Comparison of ENCODE assay signal across 7 mouse cellular contexts in the genomic region with DNA sequence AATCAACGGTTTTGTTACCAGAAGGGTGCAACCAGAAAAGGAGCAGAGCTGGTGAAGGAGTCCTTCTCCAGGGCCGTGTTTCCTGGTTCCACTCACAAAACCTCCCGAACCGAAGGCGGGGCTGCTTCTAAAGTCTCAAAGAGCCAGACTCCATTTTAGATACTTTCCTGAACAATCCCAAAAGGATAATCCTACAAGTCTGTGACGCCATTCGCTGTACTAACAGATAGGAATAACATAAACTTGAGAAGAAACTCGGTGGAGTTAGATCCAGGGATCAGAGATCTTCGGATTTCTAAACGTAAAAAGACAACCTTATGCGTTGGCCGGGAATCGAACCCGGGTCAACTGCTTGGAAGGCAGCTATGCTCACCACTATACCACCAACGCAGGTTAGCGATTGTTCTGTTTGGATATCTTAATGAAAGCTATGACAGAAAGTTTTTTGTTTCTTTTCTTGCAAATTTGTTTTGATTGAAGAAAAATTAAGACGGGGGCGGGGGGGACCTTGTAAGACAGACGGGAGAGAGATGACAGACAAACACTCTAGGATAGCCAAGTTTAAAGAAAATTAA. TPM values are rescaled to one million over a fixed set of nuclear protein-coding genes. Genes with fewer than 3 reads are reported as not detected.
DNase-seq lines count a peak whose midpoint lies in the region; ATAC-seq and TF ChIP-seq lines count a peak whose summit lies in the region.

No protein-coding gene starts in this region.

- no peaks in the 10 kb centered on the region for H3K27me3 ChIP-seq in embryonic facial prominence, embryonic 12.5 days
- H3K27me3 ChIP-seq in kidney, adult 2 months (replicated peaks; ENCODE audit: control insufficient read depth, insufficient read depth, low read length), result no peaks in the 10 kb centered on the region
- no peaks in the 10 kb centered on the region for H3K27me3 ChIP-seq in limb, embryonic 12.5 days
- no peaks in the 10 kb centered on the region for H3K27me3 ChIP-seq in midbrain, embryonic 14.5 days (ENCODE audit: control insufficient read depth, insufficient read depth, low read length)

- no peak for TF ChIP-seq CTCF in kidney, adult 2 months (conservative IDR thresholded peaks at IDR 0.05; ENCODE audit: insufficient read depth, insufficient read length, low read depth, low read length)

- no peaks in the 10 kb centered on the region for H3K36me3 ChIP-seq in embryonic facial prominence, embryonic 12.5 days
- no peaks in the 10 kb centered on the region for H3K36me3 ChIP-seq in kidney, adult 2 months (ENCODE audit: control insufficient read depth, insufficient read depth, low read length)
- no peaks in the 10 kb centered on the region for H3K36me3 ChIP-seq in limb, embryonic 12.5 days
- no peaks in the 10 kb centered on the region for H3K36me3 ChIP-seq in midbrain, embryonic 14.5 days (ENCODE audit: control insufficient read depth, insufficient read depth, low read length)

- H3K4me1 ChIP-seq in embryonic facial prominence, embryonic 12.5 days, result no peaks in the 10 kb centered on the region
- H3K4me1 ChIP-seq in kidney, adult 2 months (ENCODE audit: control insufficient read depth, insufficient read depth, low read length), result peaks cover 5% of the 10 kb centered on the region; the same call in 1 of the 2 replicates
- H3K4me1 ChIP-seq in limb, embryonic 12.5 days (replicated peaks), result no peaks in the 10 kb centered on the region
- no peaks in the 10 kb centered on the region for H3K4me1 ChIP-seq in midbrain, embryonic 14.5 days (ENCODE audit: control insufficient read depth, insufficient read depth, low read length)

- H3K9ac ChIP-seq in embryonic facial prominence, embryonic 12.5 days, result peak overlapping the region; percentile 61
- H3K9ac ChIP-seq in limb, embryonic 12.5 days (replicated peaks), result peak overlapping the region; percentile 68
- peak overlapping the region; percentile 66 for H3K9ac ChIP-seq in midbrain, embryonic 14.5 days (replicated peaks; ENCODE audit: low read length)

- peak overlapping the region; percentile 63 for H3K4me2 ChIP-seq in embryonic facial prominence, embryonic 12.5 days (replicated peaks)
- H3K4me2 ChIP-seq in limb, embryonic 12.5 days, result peak overlapping the region; percentile 92
- H3K4me2 ChIP-seq in midbrain, embryonic 14.5 days (ENCODE audit: low read length), result peak overlapping the region; percentile 98

- peak overlapping the region; percentile 64 for H3K4me3 ChIP-seq in embryonic facial prominence, embryonic 12.5 days
- peak overlapping the region; percentile 69 for H3K4me3 ChIP-seq in kidney, adult 2 months (ENCODE audit: insufficient read depth, low read depth, low read length)
- peak overlapping the region; percentile 63 for H3K4me3 ChIP-seq in limb, embryonic 12.5 days (replicated peaks)
- H3K4me3 ChIP-seq in midbrain, embryonic 14.5 days (replicated peaks; ENCODE audit: low read depth, low read length), result peak overlapping the region; percentile 64

- no peaks in the 10 kb centered on the region for H3K9me3 ChIP-seq in embryonic facial prominence, embryonic 12.5 days
- no peaks in the 10 kb centered on the region for H3K9me3 ChIP-seq in limb, embryonic 12.5 days
- H3K9me3 ChIP-seq in midbrain, embryonic 14.5 days (ENCODE audit: control insufficient read depth, low read length), result no peaks in the 10 kb centered on the region

- no peak for TF ChIP-seq POLR2A in kidney, adult 2 months (IDR thresholded peaks at IDR 0.05; ENCODE audit: low read depth, low read length)

- peak overlapping the region; percentile 86 for H3K27ac ChIP-seq in embryonic facial prominence, embryonic 12.5 days
- H3K27ac ChIP-seq in kidney, adult 2 months (ENCODE audit: insufficient read depth, low read depth, low read length), result peak overlapping the region; percentile 86
- peak overlapping the region; percentile 89 for H3K27ac ChIP-seq in limb, embryonic 12.5 days
- peak overlapping the region; percentile 83 for H3K27ac ChIP-seq in midbrain, embryonic 14.5 days (replicated peaks; ENCODE audit: low read depth, low read length)

- ATAC-seq in embryonic facial prominence, embryonic 12.5 days (ENCODE audit: insufficient number of reproducible peaks, insufficient read depth, low FRiP score, low TSS enrichment), result peak; percentile 66
- peak; percentile 52 for ATAC-seq in limb, embryonic 12.5 days (ENCODE audit: insufficient number of reproducible peaks, insufficient read depth, low FRiP score, low TSS enrichment, low read depth)
- ATAC-seq in midbrain, embryonic 14.5 days (ENCODE audit: low FRiP score, low TSS enrichment), result peak; percentile 83

- under 1% methylated on average over 19 of the region's 19 CpGs for WGBS in embryonic facial prominence, embryonic 12.5 days
- under 1% methylated on average over 19 of the region's 19 CpGs for WGBS in kidney, adult 2 months
- WGBS in limb, embryonic 12.5 days, result under 1% methylated on average over 19 of the region's 19 CpGs
- WGBS in midbrain, embryonic 14.5 days, result under 1% methylated on average over 19 of the region's 19 CpGs

- DNase-seq in adrenal gland, postnatal 36 days, result peak; percentile 90 to 92
- peak; percentile 89 to 97 for DNase-seq in heart, adult 18-20 months
- peak; percentile 94 for DNase-seq in kidney, adult 2 months
- peak; percentile 93 for DNase-seq in midbrain, embryonic 14.5 days
- DNase-seq in spleen, adult 12 weeks (ENCODE audit: low spot score), result peak; percentile 78

RNA-seq across cellular contexts. Expression of a gene that starts 24.2 kb away (rescaled TPM):
- not detected for total RNA-seq in adrenal gland, postnatal 36 days (2021)
- 3.2 and 4.0 TPM in 2 replicates for polyA plus RNA-seq in embryonic facial prominence, embryonic 12.5 days (2016; fragmentation: Nextera tagmentation; extraction: Ambion mirVana)
- 100 to 1,000 TPM; 279 to 290 TPM for total RNA-seq in heart, adult 18-20 months (2021)
- polyA plus RNA-seq in kidney, adult 2 months (2012; rRNA removed), result 0.23 and 3.9 TPM in 2 replicates
- polyA plus RNA-seq in limb, embryonic 12.5 days (2016; fragmentation: Nextera tagmentation; extraction: Ambion mirVana), result 7.8 and 8.5 TPM in 2 replicates
- 0.84 and 1.3 TPM in 2 replicates for polyA plus RNA-seq in midbrain, embryonic 14.5 days (2014; fragmentation: Nextera tagmentation; extraction: Ambion mirVana)

RNA-seq across cellular contexts. Expression of a gene that starts 48.7 kb away (rescaled TPM):
- total RNA-seq in adrenal gland, postnatal 36 days (2021), result not detected
- 0.26 TPM in 1 of 2 replicates, not detected in the other for polyA plus RNA-seq in embryonic facial prominence, embryonic 12.5 days (2016; fragmentation: Nextera tagmentation; extraction: Ambion mirVana)
- total RNA-seq in heart, adult 18-20 months (2021), result not detected
- 0.08 and 0.14 TPM in 2 replicates for polyA plus RNA-seq in kidney, adult 2 months (2012; rRNA removed)
- not detected in 2 replicates for polyA plus RNA-seq in limb, embryonic 12.5 days (2016; fragmentation: Nextera tagmentation; extraction: Ambion mirVana)
- not detected in 2 replicates for polyA plus RNA-seq in midbrain, embryonic 14.5 days (2014; fragmentation: Nextera tagmentation; extraction: Ambion mirVana)

RNA-seq across cellular contexts. Expression of a gene that starts 57.0 kb away (rescaled TPM):
- total RNA-seq in adrenal gland, postnatal 36 days (2021), result 100 to 1,000 TPM; 515 to 572 TPM
- polyA plus RNA-seq in embryonic facial prominence, embryonic 12.5 days (2016; fragmentation: Nextera tagmentation; extraction: Ambion mirVana), result 75.8 and 80.8 TPM in 2 replicates
- total RNA-seq in heart, adult 18-20 months (2021), result 100 to 1,000 TPM; 435 to 530 TPM
- polyA plus RNA-seq in kidney, adult 2 months (2012; rRNA removed), result 514 and 518 TPM in 2 replicates
- 68.2 and 70.9 TPM in 2 replicates for polyA plus RNA-seq in limb, embryonic 12.5 days (2016; fragmentation: Nextera tagmentation; extraction: Ambion mirVana)
- 45.0 and 60.1 TPM in 2 replicates for polyA plus RNA-seq in midbrain, embryonic 14.5 days (2014; fragmentation: Nextera tagmentation; extraction: Ambion mirVana)

Comparison
In these comparisons a context has a peak if more than half of its experiments do, and no peak if none do; other contexts are left out.
1. Peak in every context shown above with its lines: DNase-seq, ATAC-seq, H3K4me3 ChIP-seq and H3K27ac ChIP-seq.